Mouse (Mus musculus) cortical plate, adult 2 months (tissue): Measurements from ENCODE around the gene Ptpn7. TPM values are rescaled to one million over a fixed set of nuclear protein-coding genes. Genes with fewer than 3 reads are reported as not detected.
A peak's percentile ranks its signal among the peaks of the same experiment; 100 is the strongest.

Source experiments
- H3K27ac ChIP-seq: fragments of 200-500 bp; 2 replicates; pipeline ENCODE4 v1.5.1; 2012; ENCODE audit warnings: low read length, control low read depth, inconsistent platforms; ENCODE audit not compliant: insufficient read depth
- H3K4me1 ChIP-seq: fragments of 200-500 bp; 2 replicates; pipeline ENCODE4 v1.6.1; 2011; ENCODE audit warnings: low read length; ENCODE audit not compliant: control insufficient read depth, insufficient read depth
- H3K4me3 ChIP-seq: fragments of 200-500 bp; 2 replicates; pipeline ENCODE4 v1.5.1; 2011; ENCODE audit warnings: mild to moderate bottlenecking, low read length, control low read depth; ENCODE audit not compliant: insufficient read depth
- CTCF ChIP-seq: fragments of 200-500 bp; IDR thresholded peaks from 2 replicates; pipeline ENCODE4 v1.5.1; 2011; ENCODE audit warnings: mild to moderate bottlenecking, control low read depth, low read length; ENCODE audit not compliant: insufficient read depth; ENCODE audit errors: extremely low read depth
- POLR2A ChIP-seq: fragments of 200-500 bp; IDR thresholded peaks from 2 replicates; pipeline ENCODE4 v1.6.1; 2011; ENCODE audit warnings: mild to moderate bottlenecking, low read length, control low read depth; ENCODE audit not compliant: insufficient read depth; ENCODE audit errors: extremely low read depth
- polyA plus RNA-seq: library from polyadenylated mRNA; depleted of rRNA; stranded (reverse); fragments of >200 nt; gene quantifications from 2 replicates; pipeline ENCODE4 v1.2.3, GENCODE M21; 2012; rRNA removed

Gene Ptpn7
- 0.08 and 0.86 TPM in 2 replicates for polyA plus RNA-seq

- peak; percentile 46 for TF ChIP-seq CTCF
- TF ChIP-seq POLR2A, result no peak
- Histone ChIP-seq H3K4me3 (no peak within 1 kb of the TSS), H3K4me1 (no peaks in the 10 kb centered on the region), H3K27ac (no peak within 1 kb of the TSS)
These were observed at the start of gene Ptpn7 for GRCm38 (mm10) chr1:135132473-135132872. Ptpn7 (plus strand) TSS chr1:135132700.

GRCm38 (mm10) chr1:135083465-135083864 is 49.0 kb upstream of the Ptpn7 start:
- Histone ChIP-seq H3K4me1 (no peaks in the 10 kb centered on the region), H3K4me3 (no peak overlapping the region)
- no peak for TF ChIP-seq POLR2A

GRCm38 (mm10) chr1:135085296-135085871 is 47.1 kb upstream of the Ptpn7 start:
- Histone ChIP-seq H3K4me1 (no peaks in the 10 kb centered on the region), H3K4me3 (no peak overlapping the region), H3K27ac (no peak overlapping the region)
- no peak for TF ChIP-seq POLR2A
- no peak for TF ChIP-seq CTCF

More at GRCm38 (mm10) chr1:135083465-135083864, 49.0 kb upstream of the Ptpn7 start:
- no peak overlapping the region for H3K27ac ChIP-seq

DNA sequence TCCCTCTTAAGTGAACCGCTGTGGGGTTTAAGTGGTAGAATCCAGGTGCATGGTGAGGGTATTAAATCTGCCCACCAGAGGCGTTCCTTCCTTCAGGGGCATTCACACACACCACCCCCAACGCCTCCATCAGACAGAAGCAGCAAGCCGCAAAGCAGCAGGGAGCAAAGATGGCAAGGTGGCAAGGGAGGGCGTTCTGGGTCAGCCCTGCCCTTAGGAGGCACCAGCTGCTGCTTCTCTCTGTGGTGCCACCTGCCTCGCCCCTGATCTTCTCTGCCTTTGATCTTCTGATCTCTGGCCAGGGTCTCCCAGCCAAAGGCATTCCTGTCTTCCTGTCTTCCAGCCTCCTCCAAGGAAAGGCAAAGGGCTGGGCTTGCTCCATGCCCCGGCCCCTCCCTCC is 46.5 kb upstream of the Ptpn7 start:
- H3K4me1 ChIP-seq, result no peaks in the 10 kb centered on the region
- TF ChIP-seq CTCF (no peak), POLR2A (no peak)
- H3K4me3 ChIP-seq, result no peak overlapping the region
- H3K27ac ChIP-seq, result no peak overlapping the region

GRCm38 (mm10) chr1:135087414-135087813 is 45.1 kb upstream of the Ptpn7 start:
- Histone ChIP-seq H3K4me1 (no peaks in the 10 kb centered on the region), H3K4me3 (no peak overlapping the region), H3K27ac (no peak overlapping the region)
- TF ChIP-seq POLR2A, result no peak
- no peak for TF ChIP-seq CTCF

DNA sequence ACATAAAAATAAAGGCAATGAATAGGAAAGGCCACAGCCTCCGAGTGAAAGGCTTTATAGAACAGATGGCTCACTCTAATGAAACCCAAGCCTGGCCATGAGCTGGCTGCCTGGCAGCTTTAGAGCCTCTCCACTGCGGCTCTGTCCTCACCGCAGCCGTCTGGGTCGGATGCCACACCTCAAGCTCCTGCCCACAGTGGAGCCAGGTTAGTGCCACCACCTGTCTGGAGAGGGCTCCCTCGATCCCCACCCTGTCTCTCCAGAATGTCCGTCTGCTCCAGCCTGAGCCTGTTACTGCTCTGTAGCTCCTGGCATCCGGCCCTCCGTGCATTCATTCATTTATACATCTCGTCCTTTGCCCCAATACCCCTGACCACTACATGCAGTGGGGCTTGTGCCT is 42.9 kb upstream of the Ptpn7 start:
- no peak for TF ChIP-seq POLR2A
- Histone ChIP-seq H3K4me3 (no peak overlapping the region), H3K4me1 (no peaks in the 10 kb centered on the region), H3K27ac (no peak overlapping the region)

DNA sequence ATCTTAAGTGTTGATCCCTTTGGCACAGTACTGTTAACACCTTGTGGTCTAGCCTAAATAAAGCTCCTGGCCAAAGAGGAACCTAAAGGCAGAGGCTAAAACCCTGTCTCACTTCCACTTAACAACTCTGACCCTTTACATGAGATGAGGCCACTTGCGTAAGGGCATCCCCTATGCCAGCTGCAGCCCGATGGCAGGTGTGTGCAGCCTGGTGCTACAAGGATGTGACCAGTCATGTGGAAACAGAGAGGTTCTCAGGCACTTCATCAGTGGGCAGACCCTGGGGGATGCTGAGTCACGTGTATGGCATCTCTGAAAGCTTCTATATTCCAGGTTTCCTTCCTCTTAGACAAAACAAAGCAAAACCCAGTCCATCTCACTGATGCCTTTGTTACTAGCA is 41.6 kb upstream of the Ptpn7 start:
- no peak for TF ChIP-seq CTCF
- TF ChIP-seq POLR2A, result no peak
- Histone ChIP-seq H3K4me3 (no peak overlapping the region), H3K4me1 (no peaks in the 10 kb centered on the region)

GRCm38 (mm10) chr1:135094723-135095122 is 37.8 kb upstream of the Ptpn7 start:
- Histone ChIP-seq H3K27ac (no peak overlapping the region), H3K4me1 (no peaks in the 10 kb centered on the region), H3K4me3 (no peak overlapping the region)
- TF ChIP-seq POLR2A (no peak), CTCF (no peak)

More for the DNA sequence above, 41.6 kb upstream of the Ptpn7 start:
- H3K27ac ChIP-seq, result no peak overlapping the region

DNA sequence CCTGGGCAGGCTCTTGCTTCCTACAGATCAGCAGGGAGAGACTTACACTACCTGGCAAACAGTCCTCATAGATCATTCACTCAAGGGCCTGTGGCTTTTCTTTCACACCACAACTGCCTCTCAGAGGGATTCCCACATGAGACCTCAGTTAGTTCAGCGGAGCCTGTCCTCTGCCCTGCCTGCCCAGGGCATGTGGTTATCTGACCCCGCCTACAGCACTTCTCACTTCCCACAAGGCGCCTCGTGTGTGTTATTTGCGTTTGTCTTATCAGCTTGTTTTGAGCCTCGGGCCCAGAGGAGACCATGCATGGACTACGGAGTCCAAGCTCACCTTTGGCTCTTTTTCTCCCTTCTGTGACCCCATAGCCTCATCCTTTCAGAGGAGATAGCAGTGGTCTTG is 37.3 kb upstream of the Ptpn7 start:
- Histone ChIP-seq H3K27ac (no peak overlapping the region), H3K4me3 (no peak overlapping the region), H3K4me1 (no peaks in the 10 kb centered on the region)
- TF ChIP-seq CTCF, result no peak
- TF ChIP-seq POLR2A, result no peak

DNA sequence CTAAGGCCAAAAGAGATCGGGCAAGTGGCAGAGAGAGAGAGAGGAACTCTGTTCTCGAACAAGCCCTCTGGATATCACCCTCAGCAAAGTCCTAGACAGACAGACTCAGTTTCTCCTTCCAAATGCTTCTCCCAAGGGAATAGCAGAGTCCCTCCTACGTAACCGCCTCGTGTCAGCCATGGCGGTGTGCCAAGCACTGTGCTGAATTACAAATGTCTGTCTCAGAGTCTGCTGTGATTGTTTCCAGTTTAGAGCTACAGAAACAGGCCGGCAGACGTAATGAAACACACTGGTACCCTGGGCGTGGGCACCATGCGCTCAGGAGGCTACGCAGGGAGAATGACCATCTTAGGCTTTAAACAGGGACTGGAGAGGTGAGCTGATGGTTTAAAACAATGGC is 36.2 kb upstream of the Ptpn7 start:
- Histone ChIP-seq H3K4me3 (no peak overlapping the region), H3K27ac (no peak overlapping the region), H3K4me1 (no peaks in the 10 kb centered on the region)
- TF ChIP-seq CTCF (no peak), POLR2A (no peak)
